Mouse (Mus musculus): ENCODE data around the gene Gps1. TPM values are rescaled to one million over a fixed set of nuclear protein-coding genes. Genes with fewer than 3 reads are reported as not detected.
"Not testable (repeated sequence)": the region's sequence is repeated elsewhere in the genome, so short reads cannot be mapped to it uniquely, and the experiment has no call there.

The Gps1 gene
- polyA plus RNA-seq, 1 experiment from 2014 or later = 94.5 TPM

DNA sequence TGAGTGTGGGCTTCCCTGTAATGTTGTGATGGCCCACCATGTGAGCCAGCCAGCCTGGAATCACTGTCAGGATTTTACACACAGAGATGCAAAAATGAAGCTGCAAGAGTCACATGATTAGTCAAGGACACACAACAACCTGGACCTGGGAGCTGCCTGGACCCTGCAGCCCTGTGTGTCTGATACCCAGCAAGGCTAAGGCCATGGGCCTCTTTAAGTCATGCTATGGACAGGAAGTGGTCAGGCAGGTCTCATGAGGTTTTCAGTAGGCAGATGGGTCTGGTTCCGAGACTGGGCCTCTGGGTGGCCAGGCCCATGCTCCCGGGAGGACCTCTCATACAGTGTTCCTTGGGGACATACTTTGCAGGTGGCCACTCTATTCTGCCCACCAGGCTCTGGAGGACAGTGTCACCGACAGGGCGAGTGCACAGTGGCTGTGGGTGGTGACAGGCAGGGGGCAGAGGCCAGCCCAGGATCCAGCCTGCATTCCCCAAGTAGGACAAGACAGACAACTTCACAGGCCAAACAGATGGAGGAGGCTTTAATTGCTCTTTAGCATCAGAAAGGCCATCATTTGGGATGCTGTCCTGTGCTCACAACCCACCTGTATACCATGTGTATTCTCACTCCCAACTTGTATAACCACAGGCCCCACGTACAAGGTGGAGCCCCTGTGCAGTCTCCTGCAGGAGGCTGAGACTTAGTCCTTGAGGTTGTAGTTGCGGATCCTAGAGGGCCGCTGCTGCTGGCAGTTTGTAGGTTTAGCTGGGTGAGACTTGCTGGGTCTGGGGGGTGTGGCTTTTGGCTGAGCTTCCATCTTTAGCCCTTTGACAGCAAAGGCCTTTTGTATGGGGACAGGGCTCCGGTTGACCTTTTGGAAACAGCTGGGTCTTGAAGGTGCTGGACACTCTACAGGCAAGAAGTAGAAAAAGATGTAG is 42.2 kb downstream of the Gps1 start:
- Histone ChIP-seq H3K36me3 (ENCODE audit: control insufficient read depth, insufficient read depth, low read length) (0 out of 2 replicates have a peak, but pooled peaks cover 4% of the 10 kb centered on the region), H3K27me3 (ENCODE audit: control insufficient read depth, insufficient read depth, low read length) (no peaks in the 10 kb centered on the region), H3K9me3 (ENCODE audit: control insufficient read depth, low read length) (no peaks in the 10 kb centered on the region), H3K9ac (ENCODE audit: low read length) (no peak overlapping the region), H3K4me3 (ENCODE audit: low read depth, low read length) (no peak overlapping the region), H3K27ac (replicated peaks) (no peak overlapping the region), H3K4me1 (replicated peaks; ENCODE audit: control insufficient read depth, insufficient read depth) (peaks cover 9% of the 10 kb centered on the region), H3K4me2 (replicated peaks; ENCODE audit: low read depth) (no peak overlapping the region)
- TF ChIP-seq CTCF (IDR thresholded peaks at IDR 0.05; ENCODE audit: low read depth) (no peak), EP300 (optimal IDR thresholded peaks at IDR 0.05) (no peak)
- WGBS = 81% methylated on average over 8 of the region's 8 CpGs
- DNase-seq (ENCODE audit: low spot score) = no peak
- ATAC-seq (ENCODE audit: low FRiP score, low TSS enrichment) = no peak

- no peak for TF ChIP-seq CTCF (IDR thresholded peaks at IDR 0.05; ENCODE audit: low read depth)
- TF ChIP-seq EP300 (optimal IDR thresholded peaks at IDR 0.05) = no peak
- Histone ChIP-seq H3K4me3 (ENCODE audit: low read depth, low read length) (no peak overlapping the region), H3K4me1 (replicated peaks; ENCODE audit: control insufficient read depth, insufficient read depth) (peaks cover 2% of the 10 kb centered on the region; the same call in 1 of the 2 replicates), H3K9ac (ENCODE audit: low read length) (no peak overlapping the region), H3K36me3 (ENCODE audit: control insufficient read depth, insufficient read depth, low read length) (no peaks in the 10 kb centered on the region), H3K27me3 (ENCODE audit: control insufficient read depth, insufficient read depth, low read length) (no peaks in the 10 kb centered on the region), H3K27ac (replicated peaks) (no peak overlapping the region), H3K9me3 (ENCODE audit: control insufficient read depth, low read length) (no peaks in the 10 kb centered on the region), H3K4me2 (replicated peaks; ENCODE audit: low read depth) (no peak overlapping the region)
- ATAC-seq (ENCODE audit: low FRiP score, low TSS enrichment) (no peak), DNase-seq (ENCODE audit: low spot score) (no peak)
- WGBS = 82% methylated on average over 4 of the region's 4 CpGs
These were observed 44.3 kb downstream of the Gps1 start for GRCm38 (mm10) chr11:120828416-120828815.

GRCm38 (mm10) chr11:120829757-120830532 is 45.9 kb downstream of the Gps1 start:
- H3K4me1 ChIP-seq (replicated peaks; ENCODE audit: control insufficient read depth, insufficient read depth) = peaks cover 2% of the 10 kb centered on the region; the same call in 1 of the 2 replicates
- H3K36me3 ChIP-seq (ENCODE audit: control insufficient read depth, insufficient read depth, low read length) = no peaks in the 10 kb centered on the region
- H3K4me3 ChIP-seq (ENCODE audit: low read depth, low read length) = no peak overlapping the region
- H3K4me2 ChIP-seq (replicated peaks; ENCODE audit: low read depth) = no peak overlapping the region
- TF ChIP-seq EP300 (optimal IDR thresholded peaks at IDR 0.05) (no peak), CTCF (IDR thresholded peaks at IDR 0.05; ENCODE audit: low read depth) (no peak)
- no peaks in the 10 kb centered on the region for H3K27me3 ChIP-seq (ENCODE audit: control insufficient read depth, insufficient read depth, low read length)
- 89% methylated on average over 10 of the region's 10 CpGs for WGBS
- no peaks in the 10 kb centered on the region for H3K9me3 ChIP-seq (ENCODE audit: control insufficient read depth, low read length)
- DNase-seq (ENCODE audit: low spot score) (no peak), ATAC-seq (ENCODE audit: low FRiP score, low TSS enrichment) (no peak)
- H3K27ac ChIP-seq (replicated peaks) = no peak overlapping the region
- no peak overlapping the region for H3K9ac ChIP-seq (ENCODE audit: low read length)

DNA sequence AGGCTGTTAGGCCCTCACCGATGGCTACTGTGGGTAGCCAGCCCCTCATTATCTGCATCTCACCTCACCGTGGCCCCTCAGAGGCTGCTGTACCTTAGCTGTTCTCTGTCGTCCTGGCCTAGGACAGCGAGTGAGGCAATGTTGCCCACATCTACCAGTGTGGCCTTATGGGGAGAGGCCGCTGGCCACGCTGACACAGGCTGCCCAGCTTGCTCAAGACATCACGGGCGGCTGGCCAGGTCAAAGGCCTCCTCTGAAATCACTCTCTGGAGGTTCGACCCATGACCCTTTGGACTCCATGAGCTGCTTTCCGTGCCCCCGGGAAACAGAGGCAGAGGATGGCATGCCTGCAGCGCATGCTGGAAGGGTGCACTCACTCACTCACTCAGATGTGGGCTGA is 46.6 kb downstream of the Gps1 start:
- no peaks in the 10 kb centered on the region for H3K36me3 ChIP-seq (ENCODE audit: control insufficient read depth, insufficient read depth, low read length)
- DNase-seq (ENCODE audit: low spot score) (no peak), ATAC-seq (ENCODE audit: low FRiP score, low TSS enrichment) (no peak)
- no peak overlapping the region for H3K4me3 ChIP-seq (ENCODE audit: low read depth, low read length)
- no peaks in the 10 kb centered on the region for H3K27me3 ChIP-seq (ENCODE audit: control insufficient read depth, insufficient read depth, low read length)
- H3K27ac ChIP-seq (replicated peaks) = no peak overlapping the region
- no peak overlapping the region for H3K9ac ChIP-seq (ENCODE audit: low read length)
- TF ChIP-seq EP300 (optimal IDR thresholded peaks at IDR 0.05) (no peak), CTCF (IDR thresholded peaks at IDR 0.05; ENCODE audit: low read depth) (no peak)
- WGBS = 84% methylated on average over 12 of the region's 12 CpGs
- no peaks in the 10 kb centered on the region for H3K4me1 ChIP-seq (replicated peaks; ENCODE audit: control insufficient read depth, insufficient read depth)
- H3K4me2 ChIP-seq (replicated peaks; ENCODE audit: low read depth) = no peak overlapping the region
- H3K9me3 ChIP-seq (ENCODE audit: control insufficient read depth, low read length) = no peaks in the 10 kb centered on the region

DNA sequence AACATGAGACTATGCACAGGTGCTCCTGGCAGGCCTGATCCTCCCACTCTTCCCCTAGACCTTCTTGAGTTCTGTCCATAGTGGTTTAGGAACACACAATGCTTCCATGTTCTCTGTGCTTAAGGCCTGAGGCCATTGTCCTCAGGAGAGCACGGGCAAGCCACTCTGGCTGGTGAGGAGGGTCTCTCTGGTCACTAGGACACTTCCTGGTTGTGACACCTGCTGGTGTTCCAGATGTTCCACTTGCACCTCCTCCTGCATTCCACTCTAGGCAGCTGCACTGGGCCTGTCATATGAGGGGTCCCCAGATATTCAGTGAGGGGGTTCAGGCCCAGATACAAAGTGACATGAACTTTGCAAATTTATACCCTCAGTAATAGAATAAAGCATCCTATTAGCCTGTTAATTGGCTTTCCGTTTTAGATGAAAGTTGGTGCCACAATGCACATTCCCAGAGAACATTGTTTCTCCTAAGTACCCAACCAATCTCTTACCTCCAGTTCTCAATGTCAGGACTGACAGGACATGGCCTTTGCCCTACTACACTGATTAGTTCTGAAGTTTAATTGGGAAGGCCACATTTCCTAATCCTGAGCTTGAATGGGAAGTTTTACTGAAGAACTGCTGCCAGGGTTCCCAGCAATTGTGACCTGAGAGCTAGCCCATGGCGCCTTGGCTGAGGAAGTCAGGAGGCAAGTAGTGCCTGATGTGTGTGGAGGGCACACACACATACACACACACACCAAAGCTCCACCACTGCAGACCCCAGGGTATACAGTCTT is 47.8 kb downstream of the Gps1 start:
- TF ChIP-seq CTCF (IDR thresholded peaks at IDR 0.05; ENCODE audit: low read depth) = no peak
- TF ChIP-seq EP300 (optimal IDR thresholded peaks at IDR 0.05) = no peak
- Histone ChIP-seq H3K9ac (ENCODE audit: low read length) (no peak overlapping the region), H3K9me3 (ENCODE audit: control insufficient read depth, low read length) (no peaks in the 10 kb centered on the region), H3K27me3 (ENCODE audit: control insufficient read depth, insufficient read depth, low read length) (no peaks in the 10 kb centered on the region), H3K4me2 (replicated peaks; ENCODE audit: low read depth) (no peak overlapping the region), H3K4me1 (replicated peaks; ENCODE audit: control insufficient read depth, insufficient read depth) (no peaks in the 10 kb centered on the region), H3K36me3 (ENCODE audit: control insufficient read depth, insufficient read depth, low read length) (no peaks in the 10 kb centered on the region), H3K4me3 (ENCODE audit: low read depth, low read length) (no peak overlapping the region), H3K27ac (replicated peaks) (no peak overlapping the region)
- 80% methylated on average over 3 of the region's 3 CpGs for WGBS
- no peak for ATAC-seq (ENCODE audit: low FRiP score, low TSS enrichment)
- DNase-seq (ENCODE audit: low spot score) = no peak

DNA sequence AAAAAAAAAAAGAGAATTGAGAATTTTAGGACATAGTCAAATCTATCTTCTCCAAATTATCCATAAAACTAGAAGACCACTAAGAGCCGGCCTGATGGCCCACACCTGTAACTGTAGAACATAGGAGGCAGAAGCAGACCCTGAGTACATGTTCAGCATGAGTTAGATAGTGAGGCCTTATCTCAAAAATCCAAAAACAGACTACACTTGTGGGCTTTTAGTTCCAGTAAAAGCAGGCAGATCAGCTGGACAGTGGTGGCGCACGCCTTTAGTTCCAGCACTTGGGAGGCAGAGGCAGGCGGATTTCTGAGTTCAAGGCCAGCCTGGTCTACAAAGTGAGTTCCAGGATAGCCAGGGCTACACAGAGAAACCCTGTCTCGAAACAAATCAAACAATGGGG is 48.9 kb downstream of the Gps1 start:
- H3K4me3 ChIP-seq (ENCODE audit: low read depth, low read length) = not testable (repeated sequence)

More for the DNA sequence above, 48.9 kb downstream of the Gps1 start:
- not testable (repeated sequence) for DNase-seq (ENCODE audit: low spot score); H3K27ac ChIP-seq (replicated peaks); H3K4me2 ChIP-seq (replicated peaks; ENCODE audit: low read depth); H3K9ac ChIP-seq (ENCODE audit: low read length); H3K36me3 ChIP-seq (ENCODE audit: control insufficient read depth, insufficient read depth, low read length); H3K4me1 ChIP-seq (replicated peaks; ENCODE audit: control insufficient read depth, insufficient read depth); H3K27me3 ChIP-seq (ENCODE audit: control insufficient read depth, insufficient read depth, low read length); H3K9me3 ChIP-seq (ENCODE audit: control insufficient read depth, low read length); ATAC-seq (ENCODE audit: low FRiP score, low TSS enrichment)
- 80% methylated on average over 5 of the region's 5 CpGs for WGBS

Data from stomach, postnatal 0 days (tissue).